Mouse (Mus musculus) myocyte (in vitro differentiated cells): Measurements from ENCODE around the gene Rpl23. TPM values are rescaled to one million over a fixed set of nuclear protein-coding genes. Genes with fewer than 3 reads are reported as not detected.
A peak's percentile ranks its signal among the peaks of the same experiment; 100 is the strongest.

ENCODE experiments used
- H3K27me3 ChIP-seq: one replicate; pipeline ENCODE4 v1.6.1; 2011; ENCODE audit not compliant: control insufficient read depth, insufficient read depth, insufficient read length
- H3K36me3 ChIP-seq: one replicate; pipeline ENCODE4 v1.6.1; 2011; ENCODE audit not compliant: control insufficient read depth, insufficient read depth
- H3K4me2 ChIP-seq: one replicate; pipeline ENCODE4 v1.6.1; 2011; ENCODE audit warnings: low read depth, control low read depth
- H3K4me3 ChIP-seq: one replicate; pipeline ENCODE4 v1.5.1; 2011; ENCODE audit warnings: mild to moderate bottlenecking, control low read depth, moderate library complexity
- H3K79me2 ChIP-seq: one replicate; pipeline ENCODE4 v1.6.1; 2011; ENCODE audit not compliant: control insufficient read depth, insufficient read depth
- H3ac ChIP-seq: one replicate; pipeline ENCODE4 v1.6.1; 2011; ENCODE audit not compliant: control insufficient read depth, insufficient read length
- CEBPB ChIP-seq: IDR thresholded peaks from 2 replicates; pipeline ENCODE4 v1.6.1; 2011; ENCODE audit warnings: mild to moderate bottlenecking, moderate library complexity; ENCODE audit not compliant: poor library complexity, insufficient read depth, severe bottlenecking
- E2F4 ChIP-seq: IDR thresholded peaks from one replicate; pipeline ENCODE4 v1.6.1; 2011; ENCODE audit warnings: mild to moderate bottlenecking, control low read depth, moderate library complexity; ENCODE audit not compliant: insufficient read depth
- MAX ChIP-seq: IDR thresholded peaks from one replicate; pipeline ENCODE4 v1.6.1; 2011; ENCODE audit warnings: low read depth, mild to moderate bottlenecking, control low read depth
- MYOD1 ChIP-seq, 3 experiments: IDR thresholded peaks; one replicate each; pipeline ENCODE4 v1.6.1; 2011; ENCODE audit warnings: control low read depth in 2 of 3, low read depth in 2 of 3, mild to moderate bottlenecking in 2 of 3, moderate library complexity in 1 of 3; ENCODE audit not compliant: insufficient read length in 2 of 3, control insufficient read depth in 1 of 3
- MYOG ChIP-seq, 3 experiments: IDR thresholded peaks; one replicate each; pipeline ENCODE4 v1.6.1; 2011; ENCODE audit warnings: control low read depth in 2 of 3, low read depth in 2 of 3, mild to moderate bottlenecking in 2 of 3; ENCODE audit not compliant: insufficient read length in 2 of 3, control insufficient read depth in 1 of 3, insufficient read depth in 1 of 3
- POLR2A ChIP-seq: IDR thresholded peaks from one replicate; pipeline ENCODE4 v1.6.1; 2011; ENCODE audit warnings: low read depth, mild to moderate bottlenecking, control low read depth, moderate library complexity; ENCODE audit not compliant: insufficient read length
- POLR2AphosphoS2 ChIP-seq: IDR thresholded peaks from one replicate; pipeline ENCODE4 v1.6.1; 2011; ENCODE audit warnings: low read depth, control low read depth; ENCODE audit not compliant: insufficient read length
- REST ChIP-seq: IDR thresholded peaks from one replicate; pipeline ENCODE4 v1.6.1; 2011; ENCODE audit warnings: mild to moderate bottlenecking, control low read depth, moderate library complexity; ENCODE audit not compliant: insufficient read depth, insufficient read length
- SRF ChIP-seq: IDR thresholded peaks from one replicate; pipeline ENCODE4 v1.6.1; 2011; ENCODE audit warnings: low read depth; ENCODE audit not compliant: control insufficient read depth, insufficient read length
- TCF12 ChIP-seq: IDR thresholded peaks from one replicate; pipeline ENCODE4 v1.6.1; 2011; ENCODE audit warnings: mild to moderate bottlenecking, control low read depth; ENCODE audit not compliant: poor library complexity, insufficient read depth, severe bottlenecking
- TCF3 ChIP-seq: IDR thresholded peaks from one replicate; pipeline ENCODE4 v1.6.1; 2011; ENCODE audit warnings: low read depth, control low read depth; ENCODE audit not compliant: insufficient read length
- USF1 ChIP-seq: IDR thresholded peaks from one replicate; pipeline ENCODE4 v1.6.1; 2011; ENCODE audit warnings: low read depth, mild to moderate bottlenecking, control low read depth, moderate library complexity
- polyA plus RNA-seq: library from polyadenylated mRNA; unstranded; fragments of >200 nt; fragmentation: generic; extraction: Trizol; gene quantifications from one replicate; pipeline ENCODE4 v1.2.1, GENCODE M21; 2012; ENCODE audit warnings: missing spikeins

Gene Rpl23
- polyA plus RNA-seq, 1 experiment = 1,321 TPM

- Histone ChIP-seq H3K4me2 (no peak overlapping the region), H3ac (no peak overlapping the region), H3K36me3 (peaks cover 50% of the 10 kb centered on the region), H3K4me3 (no peak overlapping the region), H3K79me2 (peaks cover 34% of the 10 kb centered on the region), H3K27me3 (no peaks in the 10 kb centered on the region)
- peak; percentile 60 for TF ChIP-seq POLR2AphosphoS2
- no peak for TF ChIP-seq SRF
- no peak for TF ChIP-seq TCF12
Measured at GRCm38 (mm10) chr11:97777129-97777529, 5.1 kb downstream of the Rpl23 start.

GRCm38 (mm10) chr11:97776497-97777128 is 5.6 kb downstream of the Rpl23 start:
- Histone ChIP-seq H3ac (no peak overlapping the region), H3K27me3 (no peaks in the 10 kb centered on the region), H3K4me2 (no peak overlapping the region), H3K79me2 (peaks cover 29% of the 10 kb centered on the region), H3K36me3 (peaks cover 50% of the 10 kb centered on the region), H3K4me3 (no peak overlapping the region)
- TF ChIP-seq USF1 (no peak), POLR2AphosphoS2 (peak; percentile 32), CEBPB (no peak), MAX (no peak)

- H3K4me3 ChIP-seq = no peak within 1 kb of the TSS
- no peak for TF ChIP-seq MYOD1 (IDR thresholded peaks at IDR 0.05; ENCODE audit: control insufficient read depth in 1 of 3, insufficient read length in 2 of 3, low read depth in 2 of 3)
- TF ChIP-seq MYOG (IDR thresholded peaks at IDR 0.05; ENCODE audit: control insufficient read depth in 1 of 3, insufficient read depth in 1 of 3, insufficient read length in 2 of 3, low read depth in 2 of 3) = no peak
- no peak for TF ChIP-seq SRF
- TF ChIP-seq REST = no peak
- TF ChIP-seq MAX = no peak
- no peak for TF ChIP-seq TCF3
- TF ChIP-seq POLR2AphosphoS2 = peak; percentile 56
- no peak for TF ChIP-seq USF1
- TF ChIP-seq E2F4 = no peak
- TF ChIP-seq CEBPB = no peak
- TF ChIP-seq TCF12 = no peak
- peak; percentile 2 for TF ChIP-seq POLR2A
- no peak within 1 kb of the TSS for H3K4me2 ChIP-seq
- H3K27me3 ChIP-seq = no peaks in the 10 kb centered on the region
- H3ac ChIP-seq = no peak within 1 kb of the TSS
- H3K79me2 ChIP-seq = peaks cover 22% of the 10 kb centered on the region
- peaks cover 44% of the 10 kb centered on the region for H3K36me3 ChIP-seq
Measured at GRCm38 (mm10) chr11:97775808-97776496, 6.3 kb downstream of the Rpl23 start, which contains the start of gene 1700001P01Rik. Gene 1700001P01Rik (minus strand): TSS chr11:97775918.

- no peak for TF ChIP-seq E2F4
- no peak for TF ChIP-seq TCF3
- TF ChIP-seq TCF12 = no peak
- TF ChIP-seq CEBPB = no peak
- no peak for TF ChIP-seq POLR2AphosphoS2
- TF ChIP-seq REST = no peak
- no peak for TF ChIP-seq SRF
- no peak for TF ChIP-seq MAX
- TF ChIP-seq USF1 = no peak
- no peak for TF ChIP-seq MYOG (IDR thresholded peaks at IDR 0.05; ENCODE audit: control insufficient read depth in 1 of 3, insufficient read depth in 1 of 3, insufficient read length in 2 of 3, low read depth in 2 of 3)
- no peak for TF ChIP-seq MYOD1 (IDR thresholded peaks at IDR 0.05; ENCODE audit: control insufficient read depth in 1 of 3, insufficient read length in 2 of 3, low read depth in 2 of 3)
- TF ChIP-seq POLR2A = no peak
- H3K27me3 ChIP-seq = no peaks in the 10 kb centered on the region
- H3K36me3 ChIP-seq = peaks cover 37% of the 10 kb centered on the region
- no peak overlapping the region for H3ac ChIP-seq
- no peak overlapping the region for H3K4me2 ChIP-seq
- H3K4me3 ChIP-seq = no peak overlapping the region
- peaks cover 15% of the 10 kb centered on the region for H3K79me2 ChIP-seq
Measured at GRCm38 (mm10) chr11:97775186-97775585, 7.1 kb downstream of the Rpl23 start.

- no peaks in the 10 kb centered on the region for H3K27me3 ChIP-seq
- no peaks in the 10 kb centered on the region for H3K79me2 ChIP-seq
- H3K36me3 ChIP-seq = no peaks in the 10 kb centered on the region
- no peak overlapping the region for H3ac ChIP-seq
- no peak overlapping the region for H3K4me2 ChIP-seq
- TF ChIP-seq MYOD1 (IDR thresholded peaks at IDR 0.05; ENCODE audit: control insufficient read depth in 1 of 3, insufficient read length in 2 of 3, low read depth in 2 of 3) = no peak
- TF ChIP-seq REST = no peak
- TF ChIP-seq MYOG (IDR thresholded peaks at IDR 0.05; ENCODE audit: control insufficient read depth in 1 of 3, insufficient read depth in 1 of 3, insufficient read length in 2 of 3, low read depth in 2 of 3) = no peak
- TF ChIP-seq E2F4 = no peak
- no peak for TF ChIP-seq USF1
- no peak for TF ChIP-seq MAX
- no peak for TF ChIP-seq POLR2AphosphoS2
- TF ChIP-seq POLR2A = no peak
- no peak for TF ChIP-seq CEBPB
- TF ChIP-seq TCF12 = no peak
- TF ChIP-seq TCF3 = no peak
- no peak for TF ChIP-seq SRF
- no peak overlapping the region for H3K4me3 ChIP-seq
Measured at GRCm38 (mm10) chr11:97771410-97771809, 10.8 kb downstream of the Rpl23 start.
